Mouse (Mus musculus): ENCODE measurements at regions not wholly inside any gene's neighbourhood (a gene's known extent, or its start where the extent isn't known, plus 50 kb on each side); places are given as distances from the start of the nearest gene placed in this dataset. TPM values are rescaled to one million over a fixed set of nuclear protein-coding genes. Genes with fewer than 3 reads are reported as not detected.
A peak's percentile ranks its signal among the peaks of the same experiment; 100 is the strongest.

DNA sequence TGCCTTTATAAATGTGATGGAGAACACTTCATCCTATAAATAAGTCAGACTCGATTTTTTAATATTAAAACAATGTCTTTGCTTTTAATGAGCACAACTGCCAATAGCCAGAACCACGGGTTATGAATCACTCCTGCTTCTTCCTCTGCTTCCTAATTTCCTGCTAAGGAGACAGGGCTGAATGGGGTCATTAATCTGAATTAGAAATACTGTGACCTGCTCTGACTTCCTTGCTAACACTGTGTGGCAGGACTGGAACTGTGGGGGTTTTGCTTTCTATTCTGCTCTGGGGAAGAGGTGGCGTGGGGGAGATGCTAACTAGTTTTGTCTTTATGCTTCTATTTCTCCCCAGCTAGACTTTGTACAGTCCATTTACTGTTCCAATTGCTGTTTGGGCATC lies 52.6 kb upstream of the Ccdc85a start:
- H3K9ac ChIP-seq (ENCODE audit: low read length): no peak overlapping the region
- no peaks in the 10 kb centered on the region for H3K36me3 ChIP-seq (ENCODE audit: control insufficient read depth, insufficient read depth, low read length)
- H3K27ac ChIP-seq (ENCODE audit: low read depth): no peak overlapping the region
- 54% methylated on average over 3 of the region's 3 CpGs for WGBS
- H3K4me1 ChIP-seq (replicated peaks; ENCODE audit: control insufficient read depth, insufficient read depth, low read length): 0 out of 2 replicates have a peak, but pooled peaks cover 6% of the 10 kb centered on the region
- DNase-seq (ENCODE audit: low spot score): no peak
- no peak for ATAC-seq (replicated peaks; ENCODE audit: low FRiP score, low TSS enrichment, low read depth)
- no peaks in the 10 kb centered on the region for H3K27me3 ChIP-seq (replicated peaks; ENCODE audit: control insufficient read depth, insufficient read depth, low read length)
- no peaks in the 10 kb centered on the region for H3K9me3 ChIP-seq (ENCODE audit: control insufficient read depth, low read length)
- no peak overlapping the region for H3K4me2 ChIP-seq (ENCODE audit: low read length)
- H3K4me3 ChIP-seq (ENCODE audit: low read depth, low read length): no peak overlapping the region

MicroRNAs encoded in the stretch of these regions (microRNA counts, 519-probe panel; counts per million panel counts)
- microRNA mmu-miR-216a (not detected), microRNA mmu-miR-216b (not detected), microRNA mmu-miR-217 (not detected)

Small RNAs in the stretch of these regions (microRNA-seq; reads per million reads assigned to microRNA genes)
- gene Mir216a: 0.59 reads per million
- gene Mir216b: not detected
- gene Mir216c: not detected
- 5.7 reads per million, percentile 34 among the genes with 10 or more reads in this experiment for gene Mir217
